Mouse (Mus musculus): Measurements from ENCODE around the gene Pip5kl1.

The Pip5kl1 gene

DNA sequence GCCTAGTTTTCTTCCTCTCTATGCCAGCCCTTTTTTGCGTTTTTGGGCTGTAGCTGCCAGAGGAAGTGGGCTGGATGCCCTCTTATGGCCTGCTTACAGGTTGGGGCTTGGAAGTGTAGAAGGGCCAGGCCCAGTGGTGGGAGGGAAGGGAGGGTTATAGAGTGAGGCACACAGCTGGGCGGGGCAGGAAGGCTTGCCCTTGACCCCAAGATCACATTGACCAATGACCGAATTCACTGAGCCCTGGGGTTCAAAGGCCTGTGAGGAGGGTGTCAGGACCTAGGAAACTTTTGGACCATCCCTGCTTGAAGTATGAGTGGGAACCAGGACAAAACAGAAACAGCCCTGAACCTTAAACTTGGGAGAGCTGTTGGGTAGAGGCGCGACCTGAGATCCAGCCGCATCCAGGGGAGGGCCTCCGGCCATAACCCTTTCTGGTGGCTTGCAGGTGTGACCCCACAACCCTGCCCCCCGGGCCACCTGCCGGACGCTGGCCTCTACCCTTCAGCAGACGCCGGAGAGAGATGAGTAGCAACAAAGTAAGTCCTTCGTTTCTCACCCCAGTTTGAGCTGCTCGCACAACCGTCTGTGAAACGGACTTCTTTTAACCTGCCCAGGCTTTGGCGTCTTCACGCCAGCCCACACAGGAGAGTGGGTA is 34.3 kb downstream of the Pip5kl1 start:
- in situ Hi-C loops (cut with MboI, MseI), result loop anchor here (10.0 kb wide), 1 partner anchor 86 kb away; no protein-coding TSS in a partner anchor

DNA sequence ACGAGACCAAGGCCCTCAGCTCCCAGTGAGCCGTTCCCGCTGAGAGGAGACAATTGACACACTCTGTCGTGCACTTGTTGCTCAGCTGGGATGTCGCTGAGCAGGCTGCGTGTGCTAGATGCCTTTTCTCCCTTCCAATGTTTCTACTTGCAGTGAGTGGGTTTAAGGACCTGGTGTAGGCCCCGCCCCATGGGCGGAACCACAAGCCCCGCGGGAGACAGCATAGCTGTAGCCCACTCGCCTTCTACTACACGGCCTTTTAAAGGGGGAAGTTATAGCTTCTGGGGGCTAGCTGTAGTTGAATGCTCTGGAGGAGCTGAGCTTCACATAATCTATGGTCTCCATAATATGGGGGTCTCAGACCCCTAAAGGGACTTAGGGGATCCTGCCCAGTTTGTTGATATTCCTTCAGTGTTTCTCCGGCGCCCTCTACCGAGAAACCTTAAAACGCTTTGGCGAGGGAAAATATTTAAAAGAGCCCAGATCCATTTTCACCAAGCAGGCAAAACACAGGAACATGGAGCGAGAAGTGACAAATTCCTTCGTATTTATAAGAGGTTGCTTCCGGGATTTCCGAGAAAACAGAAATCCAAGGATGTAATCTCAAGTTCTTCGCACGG is 36.1 kb downstream of the Pip5kl1 start:
- in situ Hi-C loops (cut with MboI, MseI), result no loop called here

DNA sequence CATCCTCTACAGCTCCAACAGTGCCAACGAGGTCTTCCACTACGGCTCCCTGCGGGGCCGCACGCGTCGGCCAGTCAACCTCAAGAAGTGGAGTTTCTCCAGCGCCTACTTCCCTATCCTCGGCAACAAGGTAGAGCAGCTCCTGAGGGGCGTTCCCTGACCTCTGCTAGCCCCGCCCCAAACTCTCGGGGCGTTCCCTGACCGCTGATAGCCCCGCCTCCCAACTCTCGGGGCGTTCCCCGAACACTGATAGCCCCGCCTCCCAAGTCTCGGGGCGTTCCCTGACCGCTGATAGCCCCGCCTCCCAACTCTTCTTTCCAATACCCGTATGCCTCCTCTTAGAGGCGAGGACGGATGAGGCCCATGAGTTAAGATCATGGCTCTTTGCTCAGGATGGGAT is 37.7 kb downstream of the Pip5kl1 start:
- in situ Hi-C loops (cut with MboI, MseI), result no loop called here

DNA sequence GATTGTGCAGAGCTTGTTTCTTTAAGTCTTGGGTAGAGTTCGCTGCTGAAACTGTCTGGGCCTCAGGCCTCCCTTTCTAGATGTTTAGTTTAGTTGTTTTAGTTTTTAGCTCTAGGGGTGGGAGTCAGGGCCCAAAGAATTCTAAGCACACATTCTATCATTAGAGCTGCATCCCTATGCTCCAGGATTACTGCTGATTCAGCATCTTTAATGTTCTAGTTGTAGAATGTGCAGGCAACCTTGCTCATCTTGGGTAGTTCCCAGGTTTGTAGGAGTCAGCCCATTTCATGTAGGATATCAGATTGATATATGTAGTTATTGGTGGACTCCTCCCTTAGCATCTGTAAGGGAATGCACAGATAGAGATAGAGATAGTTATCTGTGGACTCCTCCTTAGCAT is 42.5 kb downstream of the Pip5kl1 start:
- in situ Hi-C loops (cut with MboI, MseI), result no loop called here

DNA sequence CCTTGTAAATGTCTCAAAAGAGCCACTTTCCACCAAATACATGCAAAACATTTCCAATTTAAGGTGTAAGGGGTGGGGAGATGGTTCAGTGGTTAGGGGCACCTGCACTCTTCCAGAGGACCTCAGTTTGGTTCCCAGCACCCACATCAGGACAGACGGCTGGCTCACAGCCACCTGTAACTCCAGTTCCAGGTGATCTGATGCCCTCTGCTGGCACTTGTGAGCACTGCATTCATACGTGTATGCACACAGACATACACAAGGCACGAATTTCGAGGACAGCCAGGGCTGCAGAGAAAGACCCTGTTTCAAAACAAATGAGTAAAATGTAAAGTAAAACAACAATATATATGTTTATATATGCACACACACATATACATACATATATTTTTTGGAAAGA is 43.0 kb downstream of the Pip5kl1 start:
- in situ Hi-C loops (cut with MboI, MseI), result no loop called here

- in situ Hi-C loops (cut with MboI, MseI), result no loop called here
Observed at GRCm38 (mm10) chr2:32618051-32618450, 43.5 kb downstream of the Pip5kl1 start.

- in situ Hi-C loops (cut with MboI, MseI), result no loop called here
Observed at GRCm38 (mm10) chr2:32620682-32621516, 46.3 kb downstream of the Pip5kl1 start.

DNA sequence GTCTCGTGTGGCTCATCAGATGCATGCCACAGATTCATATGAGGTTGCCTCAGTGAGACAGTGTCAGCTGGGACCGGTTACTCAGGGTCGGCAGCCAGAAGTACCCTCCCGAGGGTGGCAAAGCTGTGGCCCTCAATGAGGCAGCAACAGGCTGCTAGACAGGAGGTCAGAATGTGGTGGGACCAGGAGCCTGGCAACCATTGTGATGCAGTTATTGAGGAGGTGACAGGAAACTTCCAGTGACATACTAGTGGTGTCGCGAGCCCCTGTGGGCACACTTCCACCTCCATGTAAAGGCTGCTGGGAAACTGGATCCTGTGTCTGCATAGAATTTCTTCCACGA is 46.9 kb downstream of the Pip5kl1 start, which contains the start of gene Ak1:
TSS of gene Ak1 (plus strand) at position 242 of the 343 bp plus-strand sequence.
- in situ Hi-C loops (cut with MboI, MseI), result no loop called here

DNA sequence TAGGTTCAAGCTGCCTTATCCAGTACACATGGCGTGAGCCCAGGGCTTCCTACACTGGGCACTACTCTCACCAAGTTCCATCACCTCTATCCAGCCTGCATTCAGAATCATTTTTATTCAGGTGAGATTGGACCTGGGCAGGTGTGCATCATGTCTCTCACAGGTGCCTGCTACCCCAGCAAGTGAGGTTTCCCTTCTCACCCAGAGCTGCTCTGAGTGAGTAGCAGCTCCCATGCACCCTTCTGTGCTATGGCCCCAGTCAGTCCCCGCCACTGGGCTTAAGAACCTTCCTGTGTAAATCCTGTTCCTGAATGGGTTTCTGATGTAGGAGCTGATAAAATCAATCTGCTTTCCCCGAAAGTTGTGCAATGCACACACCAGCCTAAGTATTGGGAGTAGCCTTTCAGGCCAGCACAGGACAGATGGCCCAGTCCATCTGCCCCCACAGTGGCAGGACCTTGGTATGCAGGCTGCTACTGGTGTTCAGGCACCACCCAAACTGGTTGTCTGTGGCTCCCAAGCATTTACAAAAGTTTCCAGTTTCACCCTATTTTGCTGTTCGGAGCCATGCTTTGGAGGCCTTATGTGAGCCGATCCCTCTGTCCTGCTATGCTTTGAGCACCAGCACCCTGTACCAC is 49.6 kb downstream of the Pip5kl1 start:
- in situ Hi-C loops (cut with MboI, MseI), result no loop called here

GRCm38 (mm10) chr2:32625212-32625872 is 50.7 kb downstream of the Pip5kl1 start:
- in situ Hi-C loops (cut with MboI, MseI), result loop anchor here (5.0 kb wide), 1 partner anchor 42 kb away; no protein-coding TSS in a partner anchor

DNA sequence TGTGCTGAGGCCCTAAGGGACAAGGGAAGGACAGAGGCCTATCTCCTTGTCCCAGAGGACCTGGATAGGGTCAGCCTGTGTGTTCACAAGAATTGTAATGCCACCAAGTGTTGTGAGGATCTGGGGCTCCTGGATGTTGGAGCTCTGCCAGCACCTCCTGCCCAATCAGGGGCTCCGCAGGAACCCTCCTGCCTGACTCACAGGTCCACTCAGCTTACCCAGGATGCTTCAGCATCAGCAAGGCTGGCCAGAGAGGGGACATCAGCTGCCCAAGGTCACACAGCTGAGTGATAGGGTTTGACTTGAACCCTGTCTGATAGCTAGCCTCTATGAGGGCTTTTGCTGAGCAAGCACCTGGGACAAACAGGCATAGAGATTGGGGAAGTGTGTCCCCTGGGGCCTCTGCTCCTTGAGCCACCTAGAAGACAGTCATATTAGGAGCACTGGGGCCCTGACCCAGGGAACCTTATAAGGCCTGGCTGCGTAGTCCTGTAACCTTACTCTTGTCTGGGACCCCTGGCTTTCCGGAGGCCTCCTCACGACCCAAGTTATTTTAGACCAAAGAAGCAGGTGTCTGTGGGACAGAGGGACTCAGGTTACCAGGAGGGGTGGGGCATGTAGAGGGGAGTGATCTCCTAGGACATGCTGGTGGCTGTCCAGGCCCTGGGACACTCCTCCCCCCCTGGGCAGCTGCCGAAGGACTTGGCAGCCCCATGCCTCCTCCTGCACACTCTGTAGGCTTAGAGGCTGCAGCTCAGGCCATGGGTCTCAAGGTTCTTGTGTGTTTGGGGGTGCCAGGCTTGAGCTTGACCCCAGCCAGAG is 51.5 kb downstream of the Pip5kl1 start:
- in situ Hi-C loops (cut with MboI, MseI), result loop anchor here (5.0 kb wide), 1 partner anchor 41 kb away; no protein-coding TSS in a partner anchor

- in situ Hi-C loops (cut with MboI, MseI), result loop anchor here (5.0 kb wide), 1 partner anchor 40 kb away; no protein-coding TSS in a partner anchor
Observed at GRCm38 (mm10) chr2:32627266-32628043, 52.9 kb downstream of the Pip5kl1 start.

DNA sequence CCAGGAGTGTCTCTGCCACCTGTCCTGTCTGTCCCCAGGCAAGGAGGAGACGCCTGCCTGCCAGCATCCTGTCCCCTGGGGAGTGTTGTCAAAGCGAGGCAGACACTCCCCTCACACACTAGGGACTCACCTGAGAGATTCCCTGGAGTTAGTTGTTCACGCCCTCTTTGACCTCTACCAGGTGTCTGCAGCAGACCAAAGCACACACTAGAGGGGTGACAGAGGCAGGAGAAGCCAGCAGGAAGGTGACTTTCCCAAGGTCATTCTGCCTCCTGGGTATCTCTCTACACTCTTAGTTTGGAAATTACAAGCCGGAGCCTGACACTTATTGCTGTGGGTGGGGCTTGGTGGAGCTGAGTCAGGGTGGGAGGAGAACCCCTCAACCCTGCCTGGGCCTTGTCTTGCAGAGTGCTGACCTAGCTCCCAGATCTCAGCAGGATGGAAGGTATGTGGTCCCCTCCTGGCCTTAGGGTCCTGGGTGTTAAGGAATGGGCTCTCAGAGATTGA is 53.5 kb downstream of the Pip5kl1 start:
- in situ Hi-C loops (cut with MboI, MseI), result loop anchor here (5.0 kb wide), 1 partner anchor 39 kb away; no protein-coding TSS in a partner anchor

GRCm38 (mm10) chr2:32628729-32629128 is 54.1 kb downstream of the Pip5kl1 start:
- in situ Hi-C loops (cut with MboI, MseI), result loop anchor here (5.0 kb wide), 1 partner anchor 39 kb away; no protein-coding TSS in a partner anchor

GRCm38 (mm10) chr2:32629276-32629976 is 54.8 kb downstream of the Pip5kl1 start:
- in situ Hi-C loops (cut with MboI, MseI), result loop anchor here (5.0 kb wide), 1 partner anchor 38 kb away; no protein-coding TSS in a partner anchor

DNA sequence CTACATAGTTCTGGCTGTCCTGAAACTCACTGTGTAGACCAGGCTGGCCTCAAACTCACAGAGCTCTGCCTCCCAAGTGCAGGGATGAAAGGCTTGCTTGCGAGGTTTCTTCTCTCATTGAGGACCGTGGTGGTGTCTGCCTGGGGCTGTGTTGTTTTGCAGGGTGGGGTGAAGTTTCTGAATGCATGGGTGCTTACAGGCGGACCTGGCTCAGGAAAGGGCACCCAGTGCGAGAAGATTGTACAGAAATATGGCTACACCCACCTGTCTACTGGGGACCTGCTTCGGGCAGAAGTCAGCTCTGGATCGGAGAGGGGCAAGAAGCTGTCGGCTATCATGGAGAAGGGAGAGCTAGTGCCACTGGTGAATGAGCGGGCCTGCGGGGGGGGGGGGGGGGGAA is 55.4 kb downstream of the Pip5kl1 start:
- in situ Hi-C loops (cut with MboI, MseI), result loop anchor here (5.0 kb wide), 1 partner anchor 57 kb away; no protein-coding TSS in a partner anchor

DNA sequence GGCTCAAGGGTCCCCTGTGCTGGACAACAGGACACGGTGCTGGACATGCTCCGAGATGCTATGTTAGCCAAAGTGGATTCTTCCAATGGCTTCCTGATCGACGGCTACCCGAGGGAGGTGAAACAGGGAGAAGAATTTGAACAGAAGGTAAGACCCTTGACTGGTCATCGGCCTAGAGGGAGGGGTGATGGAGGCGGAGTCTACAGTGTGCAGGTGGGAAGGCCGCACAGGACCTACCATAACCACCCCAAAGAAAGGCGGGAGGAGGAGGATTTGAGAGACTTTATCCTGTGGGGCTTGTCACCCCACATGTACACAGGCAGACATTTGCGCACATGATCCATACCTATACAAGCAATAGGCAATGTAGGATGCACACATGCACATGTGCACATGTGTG is 56.4 kb downstream of the Pip5kl1 start:
- in situ Hi-C loops (cut with MboI, MseI), result loop anchor here (5.0 kb wide), 1 partner anchor 56 kb away; no protein-coding TSS in a partner anchor

- in situ Hi-C loops (cut with MboI, MseI), result loop anchor here (5.0 kb wide), 1 partner anchor 55 kb away; no protein-coding TSS in a partner anchor
Observed at GRCm38 (mm10) chr2:32631737-32632394, 57.3 kb downstream of the Pip5kl1 start.
